ENCODE assay signal across 35 mouse cellular contexts in genomic region chr19:12478369-12478768, GRCm38 (mm10). TPM values are rescaled to one million over a fixed set of nuclear protein-coding genes. Genes with fewer than 3 reads are reported as not detected.
DNase-seq lines count a peak whose midpoint lies in the region; ATAC-seq and TF ChIP-seq lines count a peak whose summit lies in the region.
"Had no signal": no experiment of that assay in that cellular context is flagged by ENCODE, and none has a peak within 500 bp of the region (broad histone marks: within the 10 kb centered on the region; RNA-seq: fewer than 3 reads in every experiment).

No protein-coding gene starts in this region.

- H3K9ac ChIP-seq in liver, embryonic 12.5 days = no peak overlapping the region
- H3K9ac ChIP-seq: embryonic facial prominence, embryonic 12.5 days; forebrain, postnatal 0 days; heart, embryonic 13.5 days; liver, embryonic 14.5 days; lung, embryonic 14.5 days had no signal

- H3K4me3 ChIP-seq in left cerebral cortex, adult 2 months = no peak overlapping the region
- no peak overlapping the region for H3K4me3 ChIP-seq in liver, embryonic 12.5 days
- H3K4me3 ChIP-seq: embryonic facial prominence, embryonic 12.5 days; heart, adult 2 months; heart, embryonic 13.5 days; midbrain, embryonic 10.5 days had no signal

- H3K4me1 ChIP-seq in liver, embryonic 12.5 days = no peaks in the 10 kb centered on the region

- H3K36me3 ChIP-seq in liver, embryonic 12.5 days = 0 out of 2 replicates have a peak, but pooled peaks cover 2% of the 10 kb centered on the region

- no peak overlapping the region for H3K4me2 ChIP-seq in liver, embryonic 12.5 days
- H3K4me2 ChIP-seq: embryonic facial prominence, embryonic 12.5 days; heart, embryonic 13.5 days; lung, embryonic 14.5 days had no signal

- TF ChIP-seq CTCF in left cerebral cortex, adult 2 months (IDR thresholded peaks at IDR 0.05) = no peak

- peak overlapping the region; percentile 67 for H3K27ac ChIP-seq in left cerebral cortex, adult 2 months
- no peak overlapping the region for H3K27ac ChIP-seq in liver, embryonic 12.5 days
- H3K27ac ChIP-seq: embryonic facial prominence, embryonic 12.5 days; heart, adult 2 months; heart, embryonic 13.5 days; liver, embryonic 14.5 days; midbrain, embryonic 10.5 days had no signal

- intact Hi-C loops in left cerebral cortex, adult 2 months (cut with DNase I) = loop anchor here (10.0 kb wide), 1 partner anchor 464 kb away; no protein-coding TSS in a partner anchor
- intact Hi-C loops in left cerebral cortex, postnatal 14 days (cut with DNase I) = no loop called here

- no peaks in the 10 kb centered on the region for H3K9me3 ChIP-seq in liver, embryonic 12.5 days (replicated peaks)
- H3K9me3 ChIP-seq: embryonic facial prominence, embryonic 12.5 days; heart, embryonic 13.5 days; midbrain, embryonic 10.5 days had no signal

- ATAC-seq in CD4-positive, CD25-positive, alpha-beta regulatory T cell, adult 4 months = no peak
- peak; percentile 70 for ATAC-seq in megakaryocyte, adult 5-6 weeks (ENCODE audit: poor library complexity, severe bottlenecking)
- ATAC-seq in liver, embryonic 12.5 days = no peak
- no peak for ATAC-seq in monocyte, adult 5-6 weeks (replicated peaks; ENCODE audit: insufficient number of reproducible peaks, low FRiP score, low TSS enrichment, poor library complexity, severe bottlenecking)
- ATAC-seq: forebrain, postnatal 0 days; hindbrain, embryonic 16.5 days; intestine, embryonic 16.5 days had no signal

- H3K27me3 ChIP-seq in liver, embryonic 12.5 days (replicated peaks) = no peaks in the 10 kb centered on the region
- H3K27me3 ChIP-seq: embryonic facial prominence, embryonic 12.5 days; heart, embryonic 13.5 days had no signal

- DNase-seq in CD4-positive, CD25-positive, alpha-beta regulatory T cell, adult 2 months (ENCODE audit: low read depth, low spot score) = peak; percentile 16
- DNase-seq in left cerebral cortex, adult 2 months (ENCODE audit: extremely low spot score in 1 of 2, low spot score in 2 of 2) = no peak
- no peak for DNase-seq in left cerebral cortex, postnatal 14 days (ENCODE audit: low spot score in 2 of 2)
- peak; percentile 63 for DNase-seq in NIH3T3 (ENCODE audit: low read depth)
- DNase-seq: adrenal gland, postnatal 25 days; cerebellum, adult 9-10 months; forebrain, postnatal 0 days; gastrocnemius, postnatal 14 days; heart, adult 2 months; heart, postnatal 14 days; kidney, adult 9 months; kidney, postnatal 25 days; lung, embryonic 14.5 days; lung, postnatal 36 days; thymus, adult 2 months had no signal

- 57% methylated on average over 6 of the region's 6 CpGs for WGBS in liver, embryonic 12.5 days (ENCODE audit: insufficient replicate concordance)

RNA-seq across cellular contexts. Expression of gene Mpeg1, which starts 17.8 kb away (rescaled TPM):
- under 1 TPM; 0.15 to 0.44 TPM for polyA plus RNA-seq in CD4-positive, CD25-positive, alpha-beta regulatory T cell, adult 4 months (2017; shearing (Covaris generic))
- total RNA-seq in left cerebral cortex, adult 2 months (2021) = 1 to 10 TPM; 6.8 to 7.4 TPM
- total RNA-seq in left cerebral cortex, postnatal 14 days (2021) = 1 to 10 TPM; 5.0 to 6.2 TPM
- total RNA-seq in megakaryocyte, adult 5-6 weeks (2015) = 1,084 and 1,137 TPM in 2 replicates
- 543 and 663 TPM in 2 replicates for total RNA-seq in megakaryocyte, adult 5-6 weeks (2017)
- polyA plus RNA-seq in liver, embryonic 12.5 days (2016; fragmentation: Nextera tagmentation; extraction: Ambion mirVana) = 0.63 and 0.76 TPM in 2 replicates
- 282 to 374 TPM (median 353 TPM) in 3 replicates for total RNA-seq in monocyte, adult 5-6 weeks (2017)
- total RNA-seq: MEL had no signal

RNA-seq across cellular contexts. Expression of gene Dtx4, which starts 22.9 kb away (rescaled TPM):
- polyA plus RNA-seq in CD4-positive, CD25-positive, alpha-beta regulatory T cell, adult 4 months (2017; shearing (Covaris generic)) = 10 to 100 TPM in 1 of 2 experiments, 1 to 10 TPM in 1; 6.8 to 11.4 TPM
- total RNA-seq in left cerebral cortex, adult 2 months (2021) = 10 to 100 TPM; 36.0 to 36.3 TPM
- total RNA-seq in left cerebral cortex, postnatal 14 days (2021) = 10 to 100 TPM; 46.5 to 52.1 TPM
- total RNA-seq in megakaryocyte, adult 5-6 weeks (2015) = 7.3 and 9.9 TPM in 2 replicates
- 8.3 and 9.0 TPM in 2 replicates for total RNA-seq in megakaryocyte, adult 5-6 weeks (2017)
- 2.7 and 2.9 TPM in 2 replicates for polyA plus RNA-seq in liver, embryonic 12.5 days (2016; fragmentation: Nextera tagmentation; extraction: Ambion mirVana)
- total RNA-seq in monocyte, adult 5-6 weeks (2017) = 2.6 to 4.2 TPM (median 2.7 TPM) in 3 replicates

RNA-seq across cellular contexts. Expression of gene Pfpl, which starts 50.7 kb away (rescaled TPM):
- polyA plus RNA-seq in CD4-positive, CD25-positive, alpha-beta regulatory T cell, adult 4 months (2017; shearing (Covaris generic)) = not detected
- not detected for total RNA-seq in left cerebral cortex, adult 2 months (2021)
- total RNA-seq in left cerebral cortex, postnatal 14 days (2021) = not detected
- total RNA-seq in megakaryocyte, adult 5-6 weeks (2015) = not detected in 2 replicates
- total RNA-seq in megakaryocyte, adult 5-6 weeks (2017) = not detected in 2 replicates
- not detected in 2 replicates for polyA plus RNA-seq in liver, embryonic 12.5 days (2016; fragmentation: Nextera tagmentation; extraction: Ambion mirVana)
- total RNA-seq in monocyte, adult 5-6 weeks (2017) = not detected in 3 replicates
- total RNA-seq: adrenal gland, postnatal 25 days; forebrain, postnatal 0 days; gastrocnemius, postnatal 14 days; heart, adult 2 months; heart, postnatal 14 days; layer of hippocampus, adult 8-10 months; left cerebral cortex, postnatal 36 days; MEL had no signal
- polyA plus RNA-seq: cortical plate, adult 2 months; embryonic facial prominence, embryonic 12.5 days; forebrain, embryonic 11.5 days; forebrain, postnatal 0 days; heart, adult 2 months; heart, embryonic 13.5 days; hindbrain, embryonic 16.5 days; intestine, embryonic 16.5 days; limb, embryonic 14.5 days; liver, embryonic 14.5 days; lung, embryonic 14.5 days; midbrain, embryonic 10.5 days; neural tube, embryonic 11.5 days; spleen, adult 2 months; stomach, embryonic 14.5 days; urinary bladder, adult 2 months had no signal

Comparison
In these comparisons a context has a peak if more than half of its experiments do, and no peak if none do; other contexts are left out.
1. DNase-seq: peak in CD4-positive, CD25-positive, alpha-beta regulatory T cell, adult 2 months (single experiment) and NIH3T3 (single experiment); none in left cerebral cortex, adult 2 months (0 of 2) and left cerebral cortex, postnatal 14 days (0 of 2).
2. RNA of gene Mpeg1, which starts 17.8 kb away (total RNA-seq): 543 to 1,137 TPM in megakaryocyte, adult 5-6 weeks and 282 to 374 TPM in monocyte, adult 5-6 weeks; 6.8 to 7.4 TPM in left cerebral cortex, adult 2 months and 5.0 to 6.2 TPM in left cerebral cortex, postnatal 14 days; every median in the first group is over 10 times any median in the second.